ENCODE assay signal across 8 mouse cellular contexts in genomic region chr4:57308214-57309000, GRCm38 (mm10). TPM values are rescaled to one million over a fixed set of nuclear protein-coding genes. Genes with fewer than 3 reads are reported as not detected.
DNase-seq lines count a peak whose midpoint lies in the region; ATAC-seq and TF ChIP-seq lines count a peak whose summit lies in the region.

No protein-coding gene starts in this region.

- ATAC-seq in heart, embryonic 15.5 days (replicated peaks; ENCODE audit: insufficient number of reproducible peaks, insufficient read depth, low FRiP score, low read depth): peak; percentile 66

- H3K27me3 ChIP-seq in ES-Bruce4 (ENCODE audit: control insufficient read depth, insufficient read depth, low read length, poor library complexity, severe bottlenecking): no peaks in the 10 kb centered on the region
- peaks cover 3% of the 10 kb centered on the region; the same call in 1 of the 2 replicates for H3K27me3 ChIP-seq in heart, embryonic 15.5 days

- TF ChIP-seq EP300 in ES-Bruce4 (IDR thresholded peaks at IDR 0.05; ENCODE audit: insufficient read depth, low read depth, low read length): no peak

- no peak overlapping the region for H3K4me3 ChIP-seq in ES-Bruce4 (ENCODE audit: low read depth, low read length)
- H3K4me3 ChIP-seq in heart, embryonic 15.5 days: peak overlapping the region; percentile 33

- no peak overlapping the region for H3K9ac ChIP-seq in ES-Bruce4 (ENCODE audit: low read depth, poor library complexity, severe bottlenecking)
- H3K9ac ChIP-seq in heart, embryonic 15.5 days: no peak overlapping the region

- peak overlapping the region; percentile 62 for H3K4me2 ChIP-seq in heart, embryonic 15.5 days

- peaks cover 5% of the 10 kb centered on the region for H3K4me1 ChIP-seq in ES-Bruce4 (ENCODE audit: control insufficient read depth, insufficient read depth, low read length)
- H3K4me1 ChIP-seq in heart, embryonic 15.5 days (replicated peaks): peaks cover 12% of the 10 kb centered on the region

- TF ChIP-seq POLR2A in ES-Bruce4 (IDR thresholded peaks at IDR 0.05; ENCODE audit: insufficient read depth, low read length): no peak
- no peak for TF ChIP-seq POLR2A in brain, embryonic 14.5 days (IDR thresholded peaks at IDR 0.05; ENCODE audit: borderline replicate concordance, extremely low read depth, insufficient read depth, insufficient read length, poor library complexity, severe bottlenecking)

- no peak overlapping the region for H3K27ac ChIP-seq in ES-Bruce4 (ENCODE audit: insufficient read depth, low read length)
- peak overlapping the region; percentile 48 for H3K27ac ChIP-seq in heart, embryonic 15.5 days

- peak; percentile 11 for DNase-seq in brain, embryonic 14.5 days (ENCODE audit: low read depth)
- DNase-seq in kidney, postnatal 10 days: peak; percentile 46
- peak; percentile 83 to 88 for DNase-seq in lung, postnatal 4 days
- no peak for DNase-seq in layer of hippocampus, postnatal 10 days (ENCODE audit: low spot score in 2 of 2)
- no peak for DNase-seq in testis, postnatal 14 days (ENCODE audit: low spot score)
- DNase-seq in urinary bladder, postnatal 10 days (ENCODE audit: low spot score): no peak

- peak; percentile 22 for TF ChIP-seq CTCF in ES-Bruce4 (IDR thresholded peaks at IDR 0.05; ENCODE audit: low read depth, low read length)
- TF ChIP-seq CTCF in brain, embryonic 14.5 days (IDR thresholded peaks at IDR 0.05; ENCODE audit: borderline replicate concordance, extremely low read depth, insufficient read depth, insufficient read length): no peak

- 35% methylated on average over 26 of the region's 26 CpGs for WGBS in heart, embryonic 15.5 days

- no peaks in the 10 kb centered on the region for H3K9me3 ChIP-seq in ES-Bruce4 (replicated peaks; ENCODE audit: control insufficient read depth, insufficient read depth, low read length, poor library complexity, severe bottlenecking)
- no peaks in the 10 kb centered on the region for H3K9me3 ChIP-seq in heart, embryonic 15.5 days (replicated peaks)

- H3K36me3 ChIP-seq in ES-Bruce4 (ENCODE audit: control insufficient read depth, insufficient read depth, low read length, poor library complexity, severe bottlenecking): no peaks in the 10 kb centered on the region
- no peaks in the 10 kb centered on the region for H3K36me3 ChIP-seq in heart, embryonic 15.5 days

RNA-seq across cellular contexts. Expression of gene Ptpn3, which starts 6.8 kb away (rescaled TPM):
- 30.6 and 34.8 TPM in 2 replicates for polyA plus RNA-seq in ES-Bruce4 (2011; ENCODE audit: insufficient read depth, insufficient read length, low read depth, missing spikeins)
- polyA plus RNA-seq in brain, embryonic 14.5 days (2012; rRNA removed): 3.1 and 4.9 TPM in 2 replicates
- 1.5 and 3.7 TPM in 2 replicates for polyA plus RNA-seq in heart, embryonic 15.5 days (2015; fragmentation: Nextera tagmentation; extraction: Ambion mirVana)
- total RNA-seq in layer of hippocampus, postnatal 10 days (2021): 10 to 100 TPM; 31.6 to 36.2 TPM

Comparison
In these comparisons a context has a peak if more than half of its experiments do, and no peak if none do; other contexts are left out.
1. DNase-seq: peak in brain, embryonic 14.5 days (single experiment), kidney, postnatal 10 days (single experiment) and lung, postnatal 4 days (2 of 2); none in layer of hippocampus, postnatal 10 days (0 of 2), testis, postnatal 14 days (single experiment) and urinary bladder, postnatal 10 days (single experiment).